Mouse (Mus musculus) megakaryocyte, embryonic 14.5 days (primary cell): ENCODE results near the gene Ptpn13.

ENCODE experiments used
- FLI1 ChIP-seq: IDR thresholded peaks from 2 replicates; pipeline ENCODE4 v1.6.1; 2012; ENCODE audit warnings: low read length, inconsistent platforms, mixed read lengths
- GATA1 ChIP-seq: IDR thresholded peaks from 3 replicates; pipeline ENCODE4 v1.6.1; 2012; ENCODE audit warnings: mixed read lengths, low read length, inconsistent platforms, borderline replicate concordance

GRCm38 (mm10) chr5:103534454-103534853 is 109.5 kb downstream of the Ptpn13 start:
- TF ChIP-seq GATA1 (no peak), FLI1 (no peak)
